Mouse (Mus musculus) heart, postnatal 0 days (tissue): Measurements from ENCODE around the gene Cmtr1.
"Not testable (repeated sequence)": the region's sequence is repeated elsewhere in the genome, so short reads cannot be mapped to it uniquely, and the experiment has no call there.

Experiments
- CTCF ChIP-seq: IDR thresholded peaks from 2 replicates; pipeline ENCODE4 v1.5.1; 2016; ENCODE audit warnings: antibody characterized with exemption, control low read depth, low read depth
- EP300 ChIP-seq: IDR thresholded peaks from 2 replicates; pipeline ENCODE4 v1.6.1; 2016; ENCODE audit warnings: antibody characterized with exemption, low read depth

DNA sequence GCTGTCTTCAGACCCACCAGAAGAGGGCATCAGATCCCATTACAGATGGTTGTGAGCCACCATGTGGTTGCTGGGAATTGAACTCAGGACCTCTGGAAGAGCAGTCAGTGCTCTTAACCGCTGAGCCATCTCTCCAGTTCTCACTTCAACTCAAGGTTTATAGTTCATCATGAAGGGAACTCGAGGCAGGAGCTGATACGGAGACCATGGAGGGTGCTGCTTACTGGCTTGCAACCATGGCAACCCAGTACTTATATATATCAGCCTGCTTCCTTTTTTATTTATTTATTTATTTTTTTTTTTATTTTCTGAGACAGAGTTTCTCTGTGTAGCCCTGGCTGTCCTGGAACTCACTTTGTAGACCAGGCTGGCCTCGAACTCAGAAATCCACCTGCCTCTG is 53.3 kb downstream of the Cmtr1 start:
- not testable (repeated sequence) for TF ChIP-seq CTCF, EP300
